Mouse (Mus musculus) liver, adult 2 months (tissue): ENCODE data around the gene Zfp27.

ENCODE experiments used
- CTCF ChIP-seq: fragments of 200-500 bp; IDR thresholded peaks from 2 replicates; pipeline ENCODE4 v1.5.1; 2011; ENCODE audit warnings: low read depth, low read length, control low read depth
- POLR2A ChIP-seq: fragments of 200-500 bp; IDR thresholded peaks from 2 replicates; pipeline ENCODE4 v1.6.1; 2011; ENCODE audit warnings: low read length, control low read depth; ENCODE audit not compliant: insufficient read depth; ENCODE audit errors: extremely low read depth

- TF ChIP-seq CTCF (no peak), POLR2A (no peak)
Measured at GRCm38 (mm10) chr7:29917371-29918061, 11.1 kb upstream of the Zfp27 start.
